Mouse (Mus musculus): Measurements from ENCODE around the gene Per2. TPM values are rescaled to one million over a fixed set of nuclear protein-coding genes. Genes with fewer than 3 reads are reported as not detected.

Per2 gene
- polyA plus RNA-seq (2017; shearing (Covaris generic)), result 1 to 10 TPM; 2.5 to 3.1 TPM

GRCm38 (mm10) chr1:91459059-91459809 is at the start of gene Per2:
Gene Per2 (minus strand): TSS chr1:91459324.

GRCm38 (mm10) chr1:91494457-91495140 is 35.5 kb upstream of the Per2 start, which contains the start of gene Traf3ip1:
Gene Traf3ip1 (plus strand): TSS chr1:91494647.

GRCm38 (mm10) chr1:91413898-91414594 is 45.1 kb downstream of the Per2 start, which contains the start of gene Hes6:
Gene Hes6 (minus strand): TSS chr1:91414038.

DNA sequence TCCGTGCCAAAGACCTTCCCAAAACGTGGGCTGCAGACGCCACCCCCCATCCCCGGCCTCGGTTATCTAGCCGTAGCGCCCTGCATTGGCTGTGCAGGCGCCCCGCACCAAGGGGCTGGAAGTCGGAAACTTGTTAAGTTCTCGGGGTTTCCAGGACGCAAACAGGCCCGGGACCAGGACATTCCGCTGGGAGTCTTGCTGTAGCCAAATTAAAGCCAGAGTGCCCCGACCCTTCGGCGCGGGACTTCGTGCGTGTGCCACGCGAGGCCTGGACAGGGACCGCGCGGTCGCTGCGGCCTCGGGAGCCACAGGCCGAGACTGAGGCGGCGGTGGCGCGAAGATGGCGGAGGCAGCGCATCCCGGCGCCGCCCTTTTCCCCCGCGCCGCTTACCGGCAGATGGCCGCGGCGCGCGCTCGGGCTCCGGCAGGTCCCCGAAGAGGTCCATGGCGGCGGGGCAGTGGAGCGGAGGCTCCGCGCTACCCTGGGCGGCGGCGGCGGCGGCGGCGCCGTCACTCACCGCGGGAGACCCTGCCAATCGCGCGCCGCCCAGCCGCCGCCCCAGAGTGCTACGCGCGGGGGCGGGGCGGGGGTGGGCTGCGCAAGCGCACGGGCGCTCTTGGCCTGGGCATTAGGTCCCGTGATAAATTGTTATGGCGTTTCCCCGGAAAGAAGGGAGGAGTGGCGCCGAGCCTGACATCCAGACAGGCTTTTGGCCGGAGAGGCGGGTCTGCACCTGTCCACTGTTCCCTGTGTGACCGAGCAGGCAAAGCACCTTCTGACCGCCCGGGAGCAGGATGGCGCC is 60.7 kb downstream of the Per2 start, which contains the start of gene Ilkap:
TSS of gene Ilkap (minus strand) at position 556 of the 803 bp plus-strand sequence.

GRCm38 (mm10) chr1:91366215-91367108 is 92.7 kb downstream of the Per2 start, which contains the start of gene Erfe:
Gene Erfe (plus strand): TSS chr1:91366430.

Other genes starting within 250 kb of the Per2 start
- 100 to 1,000 TPM in 1 of 2 experiments, 10 to 100 TPM in 1; 75.2 to 104 TPM for gene Ube2f, start 209.0 kb downstream of the Per2 start, polyA plus RNA-seq (2017; shearing (Covaris generic))
- gene Scly, start 161.0 kb downstream of the Per2 start, polyA plus RNA-seq (2017; shearing (Covaris generic)), result 10 to 100 TPM; 15.0 to 41.7 TPM
- gene Espnl, start 137.2 kb downstream of the Per2 start, polyA plus RNA-seq (2017; shearing (Covaris generic)), result under 1 TPM in 1 of 2 experiments, not detected in 1; 0.02 TPM
- gene Klhl30, start 108.3 kb downstream of the Per2 start, polyA plus RNA-seq (2017; shearing (Covaris generic)), result not detected
- gene Erfe, start 92.9 kb downstream of the Per2 start, polyA plus RNA-seq (2017; shearing (Covaris generic)), result under 1 TPM in 1 of 2 experiments, not detected in 1; 0.91 TPM
- gene Ilkap, start 60.5 kb downstream of the Per2 start, polyA plus RNA-seq (2017; shearing (Covaris generic)), result 100 to 1,000 TPM; 116 to 150 TPM
- 10 to 100 TPM; 76.7 to 81.3 TPM for gene Hes6, start 45.3 kb downstream of the Per2 start, polyA plus RNA-seq (2017; shearing (Covaris generic))
- gene Traf3ip1, start 35.3 kb upstream of the Per2 start, polyA plus RNA-seq (2017; shearing (Covaris generic)), result 1 to 10 TPM; 5.3 to 6.3 TPM
- gene Asb1, start 81.2 kb upstream of the Per2 start, polyA plus RNA-seq (2017; shearing (Covaris generic)), result 1 to 10 TPM; 2.3 to 8.0 TPM

All from activated CD4-positive, CD25-positive, alpha-beta regulatory T cell (primary cell).